Mouse (Mus musculus) layer of hippocampus, adult 6 months (tissue): ENCODE results near the gene Gm7879. TPM values are rescaled to one million over a fixed set of nuclear protein-coding genes. Genes with fewer than 3 reads are reported as not detected.

Experiments
- long read RNA-seq, 2 experiments: library from polyadenylated mRNA; unstranded; transcript quantifications; one replicate each; pipeline ENCODE4 v2.0.0; 2019 to 2020
- polyA plus RNA-seq: library from polyadenylated mRNA; unstranded; fragments of <200 nt; fragmentation: Nextera tagmentation; gene quantifications from 2 replicates; pipeline ENCODE4 v1.2.3, GENCODE M21; 2021

Gm7879 gene
- polyA plus RNA-seq: 0.69 and 0.94 TPM in 2 replicates
- long read RNA-seq, experiment 1, partial matches to known transcripts: 0 of 4 reads
- long read RNA-seq, experiment 1, other reads (novel, unspliced or antisense): 0 of 4 reads
- long read RNA-seq, experiment 2: 0 reads

DNA sequence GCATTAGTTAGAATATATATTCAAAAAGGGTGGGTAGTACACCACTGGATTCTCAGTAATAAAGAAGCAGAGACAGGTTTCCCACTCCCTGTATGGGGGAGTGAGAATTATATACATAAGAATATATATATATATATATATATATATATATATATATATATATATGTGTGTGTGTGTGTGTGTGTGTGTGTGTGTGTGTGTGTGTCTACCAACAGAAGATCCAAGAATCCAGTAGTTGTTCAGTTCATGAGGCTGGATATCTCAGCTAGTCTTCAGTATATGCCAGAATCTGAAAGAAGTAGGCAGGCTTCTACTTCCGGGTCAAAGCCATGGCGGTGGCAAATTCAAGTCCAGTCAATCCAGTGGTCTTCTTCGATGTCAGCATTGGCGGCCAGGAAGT lies at the start of gene Gm7879:
Gene Gm7879, plus strand, starts transcription at position 301 of the 400 bp plus-strand sequence.

DNA sequence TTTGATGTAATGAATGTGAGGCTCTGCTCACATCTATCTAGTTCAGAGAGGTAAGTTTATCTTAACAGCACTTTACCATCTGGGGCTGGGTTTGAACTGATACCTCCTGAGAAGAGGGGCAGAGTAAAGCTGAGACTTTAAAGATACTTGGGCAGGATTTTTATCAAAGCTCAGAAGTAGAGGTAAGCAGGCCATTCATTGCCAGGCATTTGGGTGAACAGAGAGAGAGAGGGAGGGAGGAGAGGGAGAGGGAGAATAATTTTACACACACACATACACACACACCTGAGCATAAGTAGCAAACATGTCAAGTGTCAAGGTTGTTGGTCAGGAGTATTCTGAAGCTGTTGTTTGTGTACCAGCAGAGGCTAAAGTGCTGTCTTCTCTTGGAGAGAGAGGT lies 44.7 kb upstream of the Gm7879 start, which contains the start of gene Cd38:
Gene Cd38, plus strand, starts transcription at position 301 of the 400 bp plus-strand sequence.

Other genes with a start within 250 kb of the Gm7879 start
- gene Bst1, start 94.3 kb upstream of the Gm7879 start, polyA plus RNA-seq: not detected in 2 replicates
- gene Fbxl5, start 91.5 kb upstream of the Gm7879 start, polyA plus RNA-seq: 61.1 and 64.1 TPM in 2 replicates
- 12.3 and 14.6 TPM in 2 replicates for gene Cd38, start 44.6 kb upstream of the Gm7879 start, polyA plus RNA-seq
- gene Fgfbp1, start 68.6 kb downstream of the Gm7879 start, polyA plus RNA-seq: 1.1 and 2.1 TPM in 2 replicates
- 5.1 and 7.1 TPM in 2 replicates for gene Prom1, start 188.9 kb downstream of the Gm7879 start, polyA plus RNA-seq